Mouse (Mus musculus) brain, embryonic 14.5 days (tissue): ENCODE measurements around the gene Tfpi2.

Experiments
- CTCF ChIP-seq: fragments of 200-500 bp; IDR thresholded peaks from 2 replicates; pipeline ENCODE4 v1.5.1; 2012; ENCODE audit warnings: inconsistent platforms, mild to moderate bottlenecking, moderate library complexity, borderline replicate concordance; ENCODE audit not compliant: insufficient read depth, insufficient read length; ENCODE audit errors: extremely low read depth
- POLR2A ChIP-seq: fragments of 200-500 bp; IDR thresholded peaks from 2 replicates; pipeline ENCODE4 v1.6.1; 2012; ENCODE audit warnings: mild to moderate bottlenecking, inconsistent platforms, borderline replicate concordance; ENCODE audit not compliant: poor library complexity, insufficient read depth, insufficient read length, severe bottlenecking; ENCODE audit errors: extremely low read depth

DNA sequence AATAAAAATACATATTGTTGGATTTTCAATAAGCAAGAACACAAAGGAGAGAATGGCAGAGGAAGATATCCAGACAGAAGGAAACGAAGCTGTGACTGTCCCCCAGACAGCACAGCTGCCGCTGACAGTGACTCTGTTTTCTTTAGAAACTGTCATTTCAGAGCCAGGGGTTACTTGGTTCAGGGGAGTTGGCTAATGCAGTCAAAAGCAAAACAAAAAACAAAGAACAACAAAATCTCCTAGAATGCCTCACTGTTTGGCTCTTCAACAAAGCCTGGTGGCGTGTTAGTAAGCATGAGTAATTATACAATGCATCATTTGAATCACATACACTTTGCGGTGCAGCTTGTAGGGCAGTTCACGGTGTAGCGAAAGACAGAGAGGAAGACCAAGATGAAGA lies 10.6 kb upstream of the Tfpi2 start:
- TF ChIP-seq CTCF (no peak), POLR2A (no peak)
